Mouse (Mus musculus): Measurements from ENCODE around the gene Rmi1. TPM values are rescaled to one million over a fixed set of nuclear protein-coding genes. Genes with fewer than 3 reads are reported as not detected.
"Not testable (repeated sequence)": the region's sequence is repeated elsewhere in the genome, so short reads cannot be mapped to it uniquely, and the experiment has no call there.

Rmi1 gene
- polyA plus RNA-seq, 1 experiment from 2014 or later = 24.3 TPM

DNA sequence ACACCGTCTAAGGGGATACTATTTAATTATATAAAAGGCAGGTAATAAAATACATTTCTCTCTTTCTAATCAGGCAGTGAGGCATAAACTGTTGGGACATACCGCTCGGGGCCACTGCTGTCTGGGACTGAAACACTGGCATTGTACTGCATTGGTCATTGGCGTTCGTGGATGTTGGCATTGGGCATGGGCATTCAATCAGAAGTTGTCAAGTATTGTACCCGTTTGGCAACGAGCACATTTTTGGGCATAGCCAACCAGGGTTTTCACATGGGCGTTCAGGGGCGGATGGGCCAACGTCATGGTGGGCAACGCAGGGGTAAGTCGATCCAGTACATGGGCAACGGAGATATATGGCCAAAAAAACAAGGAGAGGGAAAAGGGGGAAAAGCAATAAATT, 4.4 kb upstream of the Rmi1 start:
- Histone ChIP-seq H3K4me2 (replicated peaks) (no peak overlapping the region), H3K9me3 (ENCODE audit: control insufficient read depth, low read length) (no peaks in the 10 kb centered on the region), H3K4me3 (replicated peaks; ENCODE audit: low read length) (no peak overlapping the region), H3K36me3 (replicated peaks; ENCODE audit: control insufficient read depth, insufficient read depth) (peaks cover 66% of the 10 kb centered on the region), H3K4me1 (replicated peaks; ENCODE audit: control insufficient read depth, insufficient read depth, low read length) (peaks cover 14% of the 10 kb centered on the region; the same call in 1 of the 2 replicates), H3K27ac (no peak overlapping the region), H3K9ac (no peak overlapping the region), H3K27me3 (ENCODE audit: control insufficient read depth, insufficient read depth, low read length) (no peaks in the 10 kb centered on the region)
- ATAC-seq (ENCODE audit: low FRiP score) (no peak), DNase-seq (ENCODE audit: low spot score) (no peak)
- WGBS = 78% methylated on average over 13 of the region's 13 CpGs

DNA sequence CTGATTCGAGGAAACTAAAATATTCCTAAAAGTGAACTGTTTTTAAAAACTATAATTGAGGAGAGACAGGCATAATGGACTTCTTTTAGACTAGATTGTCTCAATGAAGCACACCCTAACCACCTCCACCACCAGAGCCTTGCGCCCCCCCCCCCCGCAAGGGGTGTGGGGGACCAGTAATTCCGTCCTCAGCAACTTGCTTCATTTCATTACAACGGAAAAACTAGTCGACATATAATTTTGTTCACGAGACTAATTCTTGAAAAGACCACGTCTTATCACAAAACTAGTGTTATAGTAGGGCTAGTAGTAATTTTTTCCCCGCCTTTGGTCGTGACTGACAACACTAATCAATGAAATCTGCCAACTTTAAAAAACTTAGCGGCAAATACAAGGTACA, 1.5 kb upstream of the Rmi1 start:
- Histone ChIP-seq H3K36me3 (replicated peaks; ENCODE audit: control insufficient read depth, insufficient read depth) (peaks cover 36% of the 10 kb centered on the region), H3K9ac (peak overlapping the region; percentile 100), H3K4me3 (replicated peaks; ENCODE audit: low read length) (peak overlapping the region; percentile 84), H3K9me3 (ENCODE audit: control insufficient read depth, low read length) (no peaks in the 10 kb centered on the region), H3K4me1 (replicated peaks; ENCODE audit: control insufficient read depth, insufficient read depth, low read length) (peaks cover 14% of the 10 kb centered on the region; the same call in 1 of the 2 replicates), H3K4me2 (replicated peaks) (peak overlapping the region; percentile 85), H3K27ac (no peak overlapping the region), H3K27me3 (ENCODE audit: control insufficient read depth, insufficient read depth, low read length) (no peaks in the 10 kb centered on the region)
- DNase-seq (ENCODE audit: low spot score) (no peak), ATAC-seq (ENCODE audit: low FRiP score) (no peak)
- 2% methylated on average over 11 of the region's 11 CpGs for WGBS

GRCm38 (mm10) chr13:58401135-58402002, 679 bp upstream of the Rmi1 start:
- Histone ChIP-seq H3K27ac (peak overlapping the region; percentile 100), H3K9me3 (ENCODE audit: control insufficient read depth, low read length) (no peaks in the 10 kb centered on the region), H3K4me2 (replicated peaks) (peak overlapping the region; percentile 85), H3K4me1 (replicated peaks; ENCODE audit: control insufficient read depth, insufficient read depth, low read length) (peaks cover 14% of the 10 kb centered on the region; the same call in 1 of the 2 replicates), H3K36me3 (replicated peaks; ENCODE audit: control insufficient read depth, insufficient read depth) (peaks cover 28% of the 10 kb centered on the region), H3K4me3 (replicated peaks; ENCODE audit: low read length) (peak overlapping the region; percentile 84), H3K9ac (peak overlapping the region; percentile 100), H3K27me3 (ENCODE audit: control insufficient read depth, insufficient read depth, low read length) (no peaks in the 10 kb centered on the region)
- DNase-seq (ENCODE audit: low spot score) (peak; percentile 79), ATAC-seq (ENCODE audit: low FRiP score) (peak; percentile 51)
- under 1% methylated on average over 65 of the region's 100 CpGs for WGBS

GRCm38 (mm10) chr13:58402744-58403110, 679 bp downstream of the Rmi1 start:
- 0% methylated on average over 24 of the region's 48 CpGs for WGBS
- peak overlapping the region; percentile 100 for H3K27ac ChIP-seq
- peaks cover 14% of the 10 kb centered on the region; the same call in 1 of the 2 replicates for H3K4me1 ChIP-seq (replicated peaks; ENCODE audit: control insufficient read depth, insufficient read depth, low read length)
- H3K9ac ChIP-seq = peak overlapping the region; percentile 100
- no peaks in the 10 kb centered on the region for H3K9me3 ChIP-seq (ENCODE audit: control insufficient read depth, low read length)
- H3K4me3 ChIP-seq (replicated peaks; ENCODE audit: low read length) = peak overlapping the region; percentile 84
- DNase-seq (ENCODE audit: low spot score) = no peak
- peaks cover 18% of the 10 kb centered on the region for H3K36me3 ChIP-seq (replicated peaks; ENCODE audit: control insufficient read depth, insufficient read depth)
- H3K4me2 ChIP-seq (replicated peaks) = peak overlapping the region; percentile 54
- ATAC-seq (ENCODE audit: low FRiP score) = peak; percentile 65
- no peaks in the 10 kb centered on the region for H3K27me3 ChIP-seq (ENCODE audit: control insufficient read depth, insufficient read depth, low read length)

- peak within 1 kb of the TSS; percentile 54 for H3K4me2 ChIP-seq (replicated peaks)
- not testable (repeated sequence) for ATAC-seq (ENCODE audit: low FRiP score); H3K9me3 ChIP-seq (ENCODE audit: control insufficient read depth, low read length); DNase-seq (ENCODE audit: low spot score); H3K27me3 ChIP-seq (ENCODE audit: control insufficient read depth, insufficient read depth, low read length)
- peak within 1 kb of the TSS; percentile 84 for H3K4me3 ChIP-seq (replicated peaks; ENCODE audit: low read length)
- peaks cover 13% of the 10 kb centered on the region for H3K36me3 ChIP-seq (replicated peaks; ENCODE audit: control insufficient read depth, insufficient read depth)
- peak within 1 kb of the TSS; percentile 100 for H3K27ac ChIP-seq
- 8% methylated on average over 17 of the region's 17 CpGs for WGBS
- H3K4me1 ChIP-seq (replicated peaks; ENCODE audit: control insufficient read depth, insufficient read depth, low read length) = peaks cover 14% of the 10 kb centered on the region; the same call in 1 of the 2 replicates
- peak within 1 kb of the TSS; percentile 100 for H3K9ac ChIP-seq
These were observed 1.2 kb downstream of the Rmi1 start, which contains the start of gene Hnrnpk for GRCm38 (mm10) chr13:58403243-58403642. Gene Hnrnpk, minus strand, starts transcription at chr13:58403343.

GRCm38 (mm10) chr13:58411073-58411472, 9.0 kb downstream of the Rmi1 start:
- Histone ChIP-seq H3K4me1 (replicated peaks; ENCODE audit: control insufficient read depth, insufficient read depth, low read length) (no peaks in the 10 kb centered on the region), H3K4me2 (replicated peaks) (no peak overlapping the region), H3K36me3 (replicated peaks; ENCODE audit: control insufficient read depth, insufficient read depth) (peaks cover 19% of the 10 kb centered on the region), H3K9me3 (ENCODE audit: control insufficient read depth, low read length) (no peaks in the 10 kb centered on the region; the same call in 1 of the 2 replicates), H3K9ac (no peak overlapping the region), H3K27me3 (ENCODE audit: control insufficient read depth, insufficient read depth, low read length) (no peaks in the 10 kb centered on the region), H3K27ac (no peak overlapping the region), H3K4me3 (replicated peaks; ENCODE audit: low read length) (no peak overlapping the region)
- 95% methylated on average over 4 of the region's 4 CpGs for WGBS
- no peak for ATAC-seq (ENCODE audit: low FRiP score)
- DNase-seq (ENCODE audit: low spot score) = no peak

GRCm38 (mm10) chr13:58415374-58415773, 13.3 kb downstream of the Rmi1 start:
- H3K4me2 ChIP-seq (replicated peaks) = no peak overlapping the region
- no peaks in the 10 kb centered on the region; the same call in 1 of the 2 replicates for H3K9me3 ChIP-seq (ENCODE audit: control insufficient read depth, low read length)
- no peaks in the 10 kb centered on the region for H3K4me1 ChIP-seq (replicated peaks; ENCODE audit: control insufficient read depth, insufficient read depth, low read length)
- no peak overlapping the region for H3K9ac ChIP-seq
- DNase-seq (ENCODE audit: low spot score) = no peak
- peaks cover 8% of the 10 kb centered on the region; the same call in 1 of the 2 replicates for H3K36me3 ChIP-seq (replicated peaks; ENCODE audit: control insufficient read depth, insufficient read depth)
- H3K4me3 ChIP-seq (replicated peaks; ENCODE audit: low read length) = no peak overlapping the region
- 75% methylated on average over 6 of the region's 6 CpGs for WGBS
- no peak overlapping the region for H3K27ac ChIP-seq
- H3K27me3 ChIP-seq (ENCODE audit: control insufficient read depth, insufficient read depth, low read length) = no peaks in the 10 kb centered on the region
- ATAC-seq (ENCODE audit: low FRiP score) = no peak

- 87% methylated on average over 5 of the region's 5 CpGs for WGBS
These were observed 13.8 kb downstream of the Rmi1 start for GRCm38 (mm10) chr13:58415838-58416237.

DNA sequence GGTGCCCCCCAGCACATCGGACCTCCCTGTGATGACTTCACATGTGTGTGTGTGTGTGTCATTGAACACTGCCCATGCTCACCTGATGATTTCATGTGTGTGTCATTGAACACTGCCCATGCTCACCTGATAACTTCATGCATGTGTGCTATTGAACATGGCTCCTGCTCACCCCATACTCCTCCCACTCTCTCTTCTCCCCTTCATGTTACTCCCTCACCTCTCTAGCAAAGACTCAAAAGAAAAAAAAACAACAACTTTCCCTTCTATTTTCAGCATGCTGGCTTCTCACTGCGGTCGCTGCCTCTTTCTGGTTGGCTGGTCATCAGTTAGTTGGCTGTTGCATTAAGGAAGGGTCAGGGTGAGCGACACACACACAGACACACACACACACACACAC, 16.6 kb downstream of the Rmi1 start:
- H3K27me3 ChIP-seq (ENCODE audit: control insufficient read depth, insufficient read depth, low read length) = no peaks in the 10 kb centered on the region
- DNase-seq (ENCODE audit: low spot score) = no peak
- H3K4me1 ChIP-seq (replicated peaks; ENCODE audit: control insufficient read depth, insufficient read depth, low read length) = no peaks in the 10 kb centered on the region
- no peaks in the 10 kb centered on the region for H3K9me3 ChIP-seq (ENCODE audit: control insufficient read depth, low read length)
- no peak overlapping the region for H3K4me2 ChIP-seq (replicated peaks)
- no peak overlapping the region for H3K4me3 ChIP-seq (replicated peaks; ENCODE audit: low read length)
- WGBS = 69% methylated on average over 4 of the region's 4 CpGs
- H3K36me3 ChIP-seq (replicated peaks; ENCODE audit: control insufficient read depth, insufficient read depth) = no peaks in the 10 kb centered on the region
- H3K27ac ChIP-seq = no peak overlapping the region
- no peak overlapping the region for H3K9ac ChIP-seq
- no peak for ATAC-seq (ENCODE audit: low FRiP score)

More at GRCm38 (mm10) chr13:58415838-58416237, 13.8 kb downstream of the Rmi1 start:
- ATAC-seq (ENCODE audit: low FRiP score) (no peak), DNase-seq (ENCODE audit: low spot score) (no peak)
- no peaks in the 10 kb centered on the region for H3K27me3 ChIP-seq (ENCODE audit: control insufficient read depth, insufficient read depth, low read length)
- H3K27ac ChIP-seq = no peak overlapping the region
- no peaks in the 10 kb centered on the region for H3K4me1 ChIP-seq (replicated peaks; ENCODE audit: control insufficient read depth, insufficient read depth, low read length)
- H3K9ac ChIP-seq = no peak overlapping the region
- H3K4me2 ChIP-seq (replicated peaks) = no peak overlapping the region
- H3K36me3 ChIP-seq (replicated peaks; ENCODE audit: control insufficient read depth, insufficient read depth) = 0 out of 2 replicates have a peak, but pooled peaks cover 6% of the 10 kb centered on the region
- no peak overlapping the region for H3K4me3 ChIP-seq (replicated peaks; ENCODE audit: low read length)
- H3K9me3 ChIP-seq (ENCODE audit: control insufficient read depth, low read length) = no peaks in the 10 kb centered on the region; the same call in 1 of the 2 replicates

All from hindbrain, embryonic 14.5 days (tissue).